Mouse (Mus musculus) hematopoietic stem cell, adult 5-6 weeks (primary cell): ENCODE data around the gene Itih2. TPM values are rescaled to one million over a fixed set of nuclear protein-coding genes. Genes with fewer than 3 reads are reported as not detected.

Source experiments
- ATAC-seq, 2 experiments: fragments of 125-278 bp in 1 of 2; replicated peaks in 1 of 2; 2 replicates each; pipeline ENCODE4 v1.8.0; 2016 to 2017; ENCODE audit warnings: inconsistent platforms in 2 of 2, mild to moderate bottlenecking in 2 of 2, moderate number of reproducible peaks in 2 of 2, low read depth in 1 of 2, moderate TSS enrichment in 1 of 2; ENCODE audit not compliant: low FRiP score in 2 of 2, poor library complexity in 2 of 2, severe bottlenecking in 2 of 2, insufficient read depth in 1 of 2, low TSS enrichment in 1 of 2
- total RNA-seq: library from RNA; stranded (forward); fragments of 172-1452, 232-1000 nt; gene quantifications from 2 replicates; pipeline ENCODE4 v1.2.3, GENCODE M21; 2017

The Itih2 gene
- total RNA-seq, 1 experiment from 2014 or later = not detected

DNA sequence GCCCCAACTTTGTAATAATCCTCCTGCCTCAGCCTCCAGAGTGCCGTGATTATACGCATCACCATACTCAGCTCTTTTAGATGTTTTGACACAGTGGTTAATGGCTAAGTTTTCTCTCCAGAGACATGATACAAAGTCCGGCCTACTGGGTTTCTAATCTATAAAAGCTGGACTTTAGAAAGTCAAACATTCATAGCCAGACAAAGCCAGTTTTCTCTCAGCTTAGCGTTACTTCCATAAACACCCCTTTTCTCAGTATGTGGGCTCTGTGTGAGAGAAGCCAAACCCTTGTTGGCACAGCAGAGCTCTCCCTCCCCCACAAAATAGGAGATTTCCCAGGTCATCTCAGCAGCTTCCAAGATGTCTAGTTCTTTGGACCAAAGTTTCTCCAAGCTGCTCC lies 2.6 kb downstream of the Itih2 start:
- no peak for ATAC-seq

GRCm38 (mm10) chr2:10127471-10127870 lies 3.7 kb downstream of the Itih2 start:
- ATAC-seq = no peak

DNA sequence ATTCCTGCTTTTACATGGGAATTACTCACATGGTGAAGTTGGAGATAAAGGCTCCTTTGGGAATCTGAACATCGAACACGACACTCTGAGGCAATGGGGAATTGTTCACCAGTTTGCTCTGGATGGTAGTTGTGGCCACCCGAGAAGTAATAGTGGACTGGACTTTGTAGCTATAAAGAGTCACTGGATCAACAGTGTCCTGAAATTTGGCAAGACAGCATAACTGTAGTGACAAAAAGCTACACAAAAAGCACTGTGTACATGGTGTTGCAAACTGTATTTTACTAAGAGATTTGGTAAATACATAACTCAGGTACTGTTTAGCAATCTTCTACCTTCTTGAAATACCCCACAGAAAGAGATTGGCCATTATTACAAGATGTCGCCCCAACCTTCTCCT lies 5.1 kb downstream of the Itih2 start:
- no peak for ATAC-seq

- no peak for ATAC-seq
Measured at GRCm38 (mm10) chr2:10121826-10122225, 9.4 kb downstream of the Itih2 start.

DNA sequence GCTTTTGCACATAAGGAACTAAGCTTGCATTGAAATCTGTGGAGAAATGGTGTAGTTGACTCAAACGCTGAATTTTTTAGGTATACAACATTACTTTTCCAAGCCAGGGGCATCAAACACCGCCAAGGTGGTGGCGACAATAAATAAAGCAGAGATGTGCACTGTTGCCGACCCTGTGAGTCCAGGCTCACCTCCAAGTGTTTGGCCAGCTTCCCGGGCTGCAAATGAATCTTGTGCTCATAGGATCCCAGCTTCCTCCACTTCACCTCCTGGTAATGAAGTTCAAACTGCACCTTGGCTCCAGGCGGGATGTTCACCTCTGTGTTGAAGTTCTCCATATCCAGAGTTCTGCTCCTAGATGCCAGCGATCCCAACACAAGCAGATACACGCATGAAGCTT lies 11.9 kb downstream of the Itih2 start:
- no peak for ATAC-seq

GRCm38 (mm10) chr2:10118751-10119150 lies 12.4 kb downstream of the Itih2 start:
- no peak for ATAC-seq

DNA sequence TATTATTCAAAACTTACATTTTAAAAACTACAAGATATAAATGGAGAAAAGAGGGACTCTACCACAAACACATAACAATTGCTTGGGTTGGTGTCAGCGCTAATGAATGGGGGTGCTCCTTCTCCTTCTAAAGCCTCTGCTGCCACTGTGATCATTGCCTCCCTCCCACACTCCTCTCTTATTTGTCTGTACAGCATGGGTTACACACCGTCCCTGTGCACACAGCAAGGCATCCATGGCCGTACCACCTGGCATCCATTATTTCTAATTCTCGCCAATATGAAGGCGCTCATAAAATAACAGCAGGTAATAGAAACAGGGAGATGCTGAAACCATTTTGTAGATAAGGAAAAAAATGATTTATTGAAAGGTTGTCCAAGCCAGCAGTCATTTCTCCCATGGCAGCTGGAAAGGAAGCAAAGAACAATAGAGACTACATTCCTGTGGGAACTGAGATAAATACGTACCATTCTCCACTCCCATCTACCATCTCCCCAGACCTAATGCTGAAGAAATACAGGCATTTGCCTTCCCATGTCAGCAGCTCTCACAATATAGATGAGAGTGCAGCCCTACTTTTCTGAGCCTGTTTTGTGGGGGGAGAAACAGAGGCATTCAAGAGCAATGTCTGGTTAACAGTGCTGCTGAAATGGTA lies 22.5 kb downstream of the Itih2 start:
- ATAC-seq = no peak

- peak; percentile 89 to 92 for ATAC-seq
Measured at GRCm38 (mm10) chr2:10101180-10101579, 30.0 kb downstream of the Itih2 start.

GRCm38 (mm10) chr2:10100471-10100870 lies 30.7 kb downstream of the Itih2 start:
- ATAC-seq = no peak

GRCm38 (mm10) chr2:10098598-10099215 lies 32.5 kb downstream of the Itih2 start:
- ATAC-seq = peak; percentile 23 to 59; a peak in 2 of 4 replicates

- no peak for ATAC-seq
Measured at GRCm38 (mm10) chr2:10094327-10095100, 36.7 kb downstream of the Itih2 start.

DNA sequence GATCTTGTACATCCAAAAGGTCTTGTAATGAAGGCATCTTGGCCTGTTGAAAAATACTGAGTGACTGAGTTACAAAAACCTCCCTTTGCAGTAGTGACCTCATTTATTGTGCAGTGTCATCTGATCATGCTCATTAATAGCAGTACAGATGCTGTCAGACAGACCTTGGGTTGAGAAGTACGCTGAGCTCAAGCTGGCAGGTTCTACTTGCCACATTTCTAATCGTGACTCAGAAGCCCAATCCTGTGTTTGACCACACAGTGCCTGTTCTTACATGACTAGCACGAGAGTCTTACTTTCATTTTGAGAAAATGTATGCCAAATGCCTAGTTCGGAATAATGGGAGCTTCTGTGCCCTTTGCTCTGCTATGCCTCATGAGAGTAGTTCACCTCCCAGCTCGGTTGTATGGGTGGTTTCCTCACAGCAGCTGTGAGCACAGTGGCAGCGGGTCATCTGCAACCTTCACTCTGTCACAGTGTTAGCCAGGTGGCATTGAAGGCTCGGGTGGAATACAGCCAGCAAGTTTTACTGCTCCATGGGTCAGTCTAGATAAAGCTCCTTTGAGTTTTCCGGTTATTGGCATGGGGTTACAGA lies 43.8 kb downstream of the Itih2 start:
- no peak for ATAC-seq

GRCm38 (mm10) chr2:10082737-10083136 lies 48.5 kb downstream of the Itih2 start:
- ATAC-seq = no peak

DNA sequence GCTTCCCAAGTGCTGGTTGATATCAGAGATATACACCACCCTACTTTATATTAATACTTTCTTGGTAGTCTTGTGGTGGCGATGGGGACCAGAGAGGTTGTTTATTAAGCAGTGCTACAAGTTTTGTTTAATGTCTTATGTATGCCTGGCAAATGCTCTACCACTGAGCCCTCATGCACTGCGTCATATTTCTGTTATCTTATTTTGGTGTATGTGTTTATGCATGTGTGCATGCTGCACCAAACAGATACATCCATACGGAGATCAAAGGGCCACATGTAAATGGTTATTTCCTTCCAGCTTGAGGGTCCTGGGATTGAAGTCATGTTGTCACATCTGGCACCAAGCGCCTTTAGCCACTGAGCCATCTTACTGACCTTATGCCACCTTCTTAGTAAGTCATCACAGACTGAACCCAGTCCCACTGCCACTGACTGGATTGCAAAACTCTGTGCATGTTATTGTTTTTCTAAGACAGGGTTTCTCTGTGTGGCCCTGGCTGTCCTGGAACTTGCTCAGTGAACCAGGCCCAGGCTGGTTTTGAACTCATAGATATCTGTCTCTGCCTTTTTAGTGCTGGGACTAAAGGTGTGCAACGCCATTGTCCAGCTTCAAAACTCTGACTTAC lies 49.6 kb downstream of the Itih2 start:
- no peak for ATAC-seq

- ATAC-seq = peak; percentile 93 to 98
Measured at GRCm38 (mm10) chr2:10080310-10081010, 50.7 kb downstream of the Itih2 start, which contains the start of the genes Atp5c1 and Kin. Gene Atp5c1, minus strand, starts transcription at chr2:10080510. Gene Kin, plus strand, starts transcription at chr2:10080593.

GRCm38 (mm10) chr2:10079745-10080309 lies 51.4 kb downstream of the Itih2 start:
- peak in 1 of 2 experiments; percentile 39; a peak in 1 of 4 replicates for ATAC-seq

- no peak for ATAC-seq
Measured at GRCm38 (mm10) chr2:10076675-10077074, 54.5 kb downstream of the Itih2 start.
